Mouse (Mus musculus): ENCODE measurements around the gene Lsamp.

GRCm38 (mm10) chr16:41410671-41411070 is 1426.5 kb downstream of the Lsamp start:
- TF ChIP-seq CTCF (IDR thresholded peaks at IDR 0.05; ENCODE audit: low read depth, low read length) (no peak), POLR2A (IDR thresholded peaks at IDR 0.05; ENCODE audit: insufficient read depth, low read length) (no peak), EP300 (IDR thresholded peaks at IDR 0.05; ENCODE audit: insufficient read depth, low read depth, low read length) (no peak)
